36 mouse cellular contexts compared by ENCODE assay signal in genomic region chr5:122140723-122141122, GRCm38 (mm10). TPM values are rescaled to one million over a fixed set of nuclear protein-coding genes. Genes with fewer than 3 reads are reported as not detected.
"Had no signal": no experiment of that assay in that cellular context is flagged by ENCODE, and none has a peak within 500 bp of the region (broad histone marks: within the 10 kb centered on the region; RNA-seq: fewer than 3 reads in every experiment).

Gene Ccdc63 (minus strand): TSS chr5:122140823.

- H3K36me3 ChIP-seq: heart, embryonic 10.5 days; heart, embryonic 12.5 days; heart, embryonic 13.5 days; heart, embryonic 15.5 days; hindbrain, embryonic 10.5 days; hindbrain, embryonic 12.5 days; hindbrain, embryonic 13.5 days; hindbrain, embryonic 15.5 days; intestine, embryonic 15.5 days; kidney, embryonic 15.5 days had no signal

- H3K27me3 ChIP-seq: heart, embryonic 12.5 days; heart, embryonic 13.5 days; heart, embryonic 15.5 days; hindbrain, embryonic 12.5 days; hindbrain, embryonic 13.5 days; hindbrain, embryonic 15.5 days; intestine, embryonic 15.5 days; kidney, embryonic 15.5 days had no signal

- H3K4me3 ChIP-seq: heart, embryonic 10.5 days; heart, embryonic 12.5 days; heart, embryonic 13.5 days; heart, embryonic 15.5 days; hindbrain, embryonic 10.5 days; hindbrain, embryonic 12.5 days; hindbrain, embryonic 13.5 days; hindbrain, embryonic 15.5 days; intestine, embryonic 15.5 days; kidney, embryonic 15.5 days; layer of hippocampus, adult 2 months had no signal

- DNase-seq: heart, postnatal 10 days; heart, postnatal 14 days; heart, postnatal 36 days; heart, postnatal 4 days; kidney, adult 11 months; kidney, adult 18-20 months; kidney, adult 2 months; kidney, adult 8-10 months; kidney, adult 9 months; kidney, postnatal 10 days; kidney, postnatal 14 days; kidney, postnatal 25 days; kidney, postnatal 36 days; kidney, postnatal 4 days; layer of hippocampus, adult 9-11 months; layer of hippocampus, postnatal 36 days had no signal

- H3K27ac ChIP-seq: heart, embryonic 10.5 days; heart, embryonic 15.5 days; hindbrain, embryonic 12.5 days; hindbrain, embryonic 13.5 days; hindbrain, embryonic 14.5 days; hindbrain, embryonic 15.5 days; hindbrain, postnatal 0 days; intestine, embryonic 15.5 days; kidney, embryonic 15.5 days; kidney, postnatal 0 days; layer of hippocampus, adult 2 months had no signal

- H3K4me1 ChIP-seq: hindbrain, embryonic 12.5 days; hindbrain, embryonic 13.5 days; hindbrain, embryonic 15.5 days had no signal

RNA-seq across cellular contexts. Expression of gene Ccdc63, which starts in this region (rescaled TPM):
- polyA plus RNA-seq: heart, embryonic 13.5 days; hindbrain, embryonic 10.5 days; hindbrain, embryonic 11.5 days; hindbrain, embryonic 12.5 days; hindbrain, embryonic 13.5 days; hindbrain, embryonic 15.5 days; hindbrain, postnatal 0 days; intestine, embryonic 14.5 days; intestine, embryonic 15.5 days; intestine, embryonic 16.5 days; intestine, postnatal 0 days; kidney, embryonic 15.5 days; kidney, embryonic 16.5 days; kidney, postnatal 0 days; large intestine, adult 2 months had no signal
